Mouse (Mus musculus): ENCODE data around the gene Crkl. TPM values are rescaled to one million over a fixed set of nuclear protein-coding genes. Genes with fewer than 3 reads are reported as not detected.
"Not testable (repeated sequence)": the region's sequence is repeated elsewhere in the genome, so short reads cannot be mapped to it uniquely, and the experiment has no call there.

Gene Crkl
- total RNA-seq, 2 experiments from 2014 or later, result 30.9 to 31.0 TPM

DNA sequence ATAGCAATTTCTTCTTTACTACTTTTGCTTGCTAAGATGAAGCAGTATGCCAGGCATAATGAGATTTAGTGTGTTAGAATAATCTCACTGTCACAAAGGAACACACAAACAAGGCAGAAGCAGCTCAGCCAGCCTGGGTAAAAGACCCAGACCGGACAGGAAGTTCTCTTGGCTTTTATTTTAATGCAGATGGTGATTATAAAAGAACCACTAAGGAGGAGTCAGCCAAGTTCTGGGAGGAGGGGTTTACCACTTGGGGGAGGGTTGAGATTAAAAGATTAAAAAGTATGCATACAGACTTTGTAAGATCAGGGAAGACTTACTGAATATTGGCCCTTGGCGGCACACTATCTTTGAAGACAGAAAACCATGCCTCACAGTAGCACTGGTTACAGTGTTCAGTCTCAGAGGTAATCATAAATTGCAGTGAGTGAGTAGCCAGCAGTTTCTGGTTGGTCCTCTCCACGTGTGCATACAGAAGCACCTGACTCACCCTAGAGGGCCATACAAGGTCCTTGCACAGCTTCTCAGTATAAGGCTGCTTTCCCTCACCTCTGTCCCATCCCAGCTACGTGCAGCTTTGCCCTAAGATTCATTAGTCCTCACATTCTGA, 26.6 kb downstream of the Crkl start:
- intact Hi-C loops (cut with DNase I), result no loop called here
- no peak for DNase-seq (ENCODE audit: low spot score in 2 of 2)

DNA sequence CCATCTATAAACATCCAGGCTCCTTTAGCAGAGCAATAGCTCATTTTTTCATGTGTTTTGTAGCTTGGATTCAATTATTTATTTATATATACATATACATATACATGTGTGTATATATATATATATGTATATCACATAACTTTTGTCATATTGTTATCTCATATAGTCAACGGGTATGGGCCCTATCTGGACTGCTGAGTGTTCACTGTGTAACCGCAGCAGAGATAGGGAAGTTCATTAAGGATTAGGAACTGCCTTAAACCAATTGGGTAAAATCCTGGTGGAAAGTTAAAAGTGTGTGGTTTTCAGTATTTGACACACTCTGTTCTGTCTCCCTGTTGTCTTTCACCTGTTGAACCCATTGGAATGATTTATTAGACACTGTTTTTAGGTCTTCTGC, 29.7 kb downstream of the Crkl start:
- intact Hi-C loops (cut with DNase I), result no loop called here
- DNase-seq (ENCODE audit: low spot score in 2 of 2), result no peak

DNA sequence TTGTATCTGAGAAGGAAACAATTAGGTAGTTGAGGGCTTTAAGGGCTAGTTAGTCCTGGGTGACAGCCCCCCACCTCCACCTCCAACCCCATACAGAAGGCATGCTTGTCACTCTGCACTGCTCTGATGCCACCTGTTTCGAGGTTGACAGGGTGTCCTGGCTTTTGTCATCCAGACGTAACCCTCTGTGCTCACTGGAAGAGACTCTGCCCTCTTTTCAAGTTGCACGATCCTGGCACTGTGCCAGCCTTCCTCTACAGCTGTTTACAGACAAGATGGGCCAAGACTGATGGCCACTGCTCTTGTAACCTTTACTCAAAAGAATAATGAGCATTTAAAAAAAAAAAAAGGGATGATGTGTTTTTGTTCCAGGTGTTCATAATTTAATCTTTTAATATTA, 34.7 kb downstream of the Crkl start:
- intact Hi-C loops (cut with DNase I), result no loop called here
- DNase-seq (ENCODE audit: low spot score in 2 of 2), result no peak

DNA sequence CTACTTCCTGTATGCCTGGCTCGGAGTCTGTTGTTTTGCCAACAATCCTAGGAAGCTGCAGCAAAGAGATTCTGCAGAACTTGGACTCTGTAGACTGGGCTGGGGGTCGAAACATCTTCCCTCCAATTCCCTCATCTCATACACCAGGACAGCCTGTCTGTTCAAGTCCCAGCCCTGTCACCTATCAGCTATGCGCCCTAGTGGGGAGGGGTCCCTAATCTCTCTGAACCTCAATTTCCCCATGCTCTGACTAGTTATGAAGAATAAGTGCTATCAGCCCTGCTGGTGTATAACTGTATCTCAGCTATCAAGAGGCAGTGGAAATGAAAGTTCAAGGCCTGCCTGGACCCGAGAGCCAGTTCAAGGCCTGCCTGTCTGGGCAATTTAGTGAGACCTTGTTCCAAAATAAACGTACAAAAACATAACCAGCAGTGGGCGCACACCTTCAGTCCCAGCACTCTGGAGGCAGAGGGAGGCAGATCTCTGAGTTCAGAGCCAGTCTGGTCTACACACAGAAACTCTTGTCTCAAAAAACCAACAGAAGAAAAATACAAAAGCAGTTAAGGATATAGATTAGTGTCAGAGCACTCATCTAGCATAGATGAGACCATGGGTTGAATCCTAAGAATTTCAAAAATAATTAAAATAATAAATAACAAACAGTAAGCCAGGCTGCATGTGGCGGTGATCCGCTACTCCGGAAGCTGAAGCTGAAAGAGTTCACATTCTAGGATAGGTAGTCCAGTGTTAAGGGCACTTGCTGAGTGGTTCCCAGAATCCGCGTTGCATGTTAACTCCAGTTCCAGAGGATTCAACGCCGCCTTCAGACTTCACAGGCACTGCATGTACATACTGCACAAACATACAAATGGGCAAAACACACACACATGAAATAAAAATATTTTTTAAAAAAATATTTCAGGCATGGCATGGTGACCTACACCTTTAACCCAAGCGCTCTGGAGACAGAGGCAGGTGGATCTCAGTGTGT, 37.0 kb downstream of the Crkl start:
- peak in 1 of 2 experiments; percentile 53 for DNase-seq (ENCODE audit: low spot score in 2 of 2)
- intact Hi-C loops (cut with DNase I), result loop anchor here (2.0 kb wide), 1 partner anchor 20 kb away; the partner anchor contains the start of gene Lztr1

DNA sequence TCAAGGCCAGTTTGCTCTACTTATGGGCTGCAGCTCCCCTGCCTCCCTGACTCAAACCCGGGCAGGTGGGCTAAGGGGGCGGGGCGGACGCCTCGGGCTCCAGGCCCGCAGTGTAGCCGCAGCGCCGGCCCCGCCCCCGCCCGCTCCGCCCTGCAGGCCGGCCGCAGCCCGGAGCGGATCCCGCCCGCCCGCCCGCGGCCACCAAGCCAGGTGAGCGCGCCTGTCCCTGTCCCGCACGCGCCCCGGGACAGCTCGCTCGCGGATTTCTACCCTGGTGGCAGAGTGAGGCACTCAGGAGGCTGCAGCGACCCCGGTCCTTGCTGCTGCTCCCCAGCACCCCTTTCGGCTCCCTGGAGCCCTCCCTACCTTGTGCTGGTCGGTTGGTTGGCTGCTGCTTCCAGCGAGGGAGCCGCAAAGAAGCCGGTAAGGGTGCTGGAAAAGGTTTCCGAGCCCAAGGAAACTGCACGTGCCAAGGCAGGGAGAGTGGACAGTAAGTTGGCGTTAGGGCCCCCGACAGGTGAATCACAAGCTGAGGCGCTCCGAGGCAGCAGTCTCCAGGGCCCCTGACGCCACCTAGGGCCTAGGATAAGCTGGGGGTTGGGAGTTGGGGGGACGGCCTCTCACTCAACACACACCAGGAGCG, 37.8 kb downstream of the Crkl start, which contains the start of gene Aifm3:
TSS of gene Aifm3 (plus strand) at position 143 of the 643 bp plus-strand sequence.
- intact Hi-C loops (cut with DNase I), result loop anchor here (2.0 kb wide), 1 partner anchor 19 kb away; the partner anchor contains the start of gene Lztr1

DNA sequence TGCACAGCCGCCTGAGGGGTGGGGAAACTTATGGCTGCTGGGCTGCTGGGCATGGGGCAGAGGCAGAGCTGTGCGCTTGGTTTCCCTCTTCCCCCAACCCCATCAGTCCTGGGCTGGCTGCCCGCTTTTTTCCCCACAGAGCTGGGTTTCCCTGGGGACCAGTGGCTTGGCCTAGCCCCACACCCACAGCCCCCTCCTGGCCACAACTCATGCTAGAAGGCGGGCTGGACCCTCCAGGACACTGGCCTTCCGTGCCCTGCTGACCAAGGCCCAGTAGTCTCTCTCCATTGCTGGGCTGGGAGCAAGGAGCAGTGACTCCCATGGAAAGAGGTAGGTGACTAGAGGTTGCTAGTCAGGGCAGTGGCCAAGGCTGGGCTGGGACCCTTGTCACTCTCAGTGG, 39.4 kb downstream of the Crkl start:
- intact Hi-C loops (cut with DNase I), result no loop called here
- peak in 1 of 2 experiments; percentile 46 for DNase-seq (ENCODE audit: low spot score in 2 of 2)

More for the DNA sequence above, 37.8 kb downstream of the Crkl start, which contains the start of gene Aifm3:
- DNase-seq (ENCODE audit: low spot score in 2 of 2), result no peak

DNA sequence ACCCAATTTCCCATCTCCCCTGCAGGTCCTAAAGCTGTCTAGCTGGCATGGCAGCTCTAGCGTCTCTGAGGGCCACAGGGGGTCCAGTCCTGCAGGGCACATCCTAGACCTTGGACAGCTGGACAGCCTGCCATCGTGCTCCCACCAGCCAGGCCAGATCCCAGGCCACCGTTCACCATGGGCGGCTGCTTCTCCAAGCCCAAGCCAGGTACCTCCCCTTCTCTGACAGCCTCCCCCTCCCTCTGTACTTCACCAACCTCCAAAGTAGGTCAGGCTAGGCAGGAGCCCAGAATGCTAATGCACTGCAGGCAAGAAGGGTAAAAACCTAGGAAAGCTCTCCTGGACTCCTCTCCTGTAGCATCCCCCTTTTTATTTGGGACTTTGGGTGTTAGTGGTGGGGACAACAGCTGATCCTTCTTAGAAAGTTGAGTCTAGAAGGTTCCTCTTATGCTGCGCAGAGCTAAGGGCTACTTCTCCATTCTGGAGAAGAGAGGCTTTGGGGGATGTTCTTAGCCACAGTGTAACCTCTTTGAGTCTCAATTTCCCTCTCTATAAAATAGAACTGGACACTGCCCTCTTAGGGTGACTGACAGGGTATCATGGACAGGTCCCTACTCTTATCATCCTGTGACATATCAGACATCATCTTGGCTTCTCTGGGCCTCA, 40.2 kb downstream of the Crkl start:
- intact Hi-C loops (cut with DNase I), result no loop called here
- peak in 1 of 2 experiments; percentile 75 for DNase-seq (ENCODE audit: low spot score in 2 of 2)

DNA sequence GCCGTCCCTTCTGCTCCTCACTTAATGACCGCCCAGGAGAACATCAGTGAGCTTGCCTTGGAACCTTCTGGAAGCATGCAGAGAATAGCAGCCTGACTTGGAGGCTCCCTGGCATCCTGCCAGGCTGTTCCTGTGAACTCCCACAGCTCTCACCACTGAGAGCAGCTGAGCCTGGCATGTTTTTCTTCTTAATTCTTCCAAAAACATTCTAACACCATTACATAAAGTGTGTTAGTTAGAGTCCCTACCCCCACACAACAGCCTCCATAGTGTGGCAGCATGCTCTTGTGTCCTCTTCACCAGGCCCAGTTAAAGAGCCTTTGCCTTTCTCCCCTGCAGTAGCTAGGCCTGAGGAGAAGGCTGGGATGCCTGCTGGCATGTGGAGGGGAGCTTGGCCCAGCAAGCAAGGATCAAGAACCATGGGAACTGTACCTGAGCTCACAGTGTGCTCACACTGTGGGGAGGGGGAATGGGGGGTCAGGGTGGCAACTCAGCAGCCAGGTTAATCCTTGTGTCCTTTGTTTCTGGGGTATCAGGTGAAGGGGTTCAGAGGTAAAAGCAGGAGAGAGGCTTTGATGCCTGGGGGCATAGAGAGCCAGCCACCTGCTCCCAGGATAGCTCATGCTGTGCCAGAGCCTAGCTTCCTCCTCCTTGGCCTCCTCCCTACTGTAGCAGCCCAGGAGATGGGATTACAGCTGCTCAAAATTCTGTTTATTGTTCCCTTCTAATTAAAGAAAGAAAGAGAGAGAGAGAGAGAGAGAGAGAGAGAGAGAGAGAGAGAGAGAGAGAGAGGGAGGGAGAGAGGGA, 44.9 kb downstream of the Crkl start:
- peak; percentile 94 to 96 for DNase-seq (ENCODE audit: low spot score in 2 of 2)
- intact Hi-C loops (cut with DNase I), result no loop called here

DNA sequence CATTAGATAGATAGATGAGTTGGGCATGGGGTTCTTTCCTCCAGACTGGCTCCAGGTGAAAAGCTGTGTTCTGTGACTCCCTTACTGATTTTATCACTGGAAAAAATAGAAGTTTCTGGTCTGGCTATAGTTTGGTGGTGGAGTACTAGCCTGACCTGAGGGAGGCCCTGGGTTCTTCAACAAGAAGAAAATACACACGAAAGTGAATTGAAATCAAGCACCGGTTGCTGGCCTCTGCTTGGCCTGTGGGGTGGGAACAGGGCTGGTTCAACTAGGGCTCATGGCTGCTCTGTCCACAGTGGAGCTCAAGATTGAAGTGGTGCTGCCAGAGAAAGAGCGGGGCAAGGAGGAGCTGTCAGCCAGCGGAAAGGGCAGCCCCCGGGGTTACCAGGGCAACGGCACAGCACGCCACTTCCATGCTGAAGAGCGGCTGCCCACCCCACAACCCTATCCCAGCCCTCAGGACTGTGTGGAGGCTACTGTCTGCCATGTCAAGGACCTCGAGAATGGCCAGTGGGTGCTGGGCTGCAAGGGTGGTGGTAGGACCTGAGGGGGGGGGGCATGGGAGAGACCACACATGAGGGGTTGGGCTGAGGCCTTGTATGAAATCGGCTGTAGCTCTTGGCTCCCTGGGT, 47.6 kb downstream of the Crkl start:
- intact Hi-C loops (cut with DNase I), result no loop called here

DNA sequence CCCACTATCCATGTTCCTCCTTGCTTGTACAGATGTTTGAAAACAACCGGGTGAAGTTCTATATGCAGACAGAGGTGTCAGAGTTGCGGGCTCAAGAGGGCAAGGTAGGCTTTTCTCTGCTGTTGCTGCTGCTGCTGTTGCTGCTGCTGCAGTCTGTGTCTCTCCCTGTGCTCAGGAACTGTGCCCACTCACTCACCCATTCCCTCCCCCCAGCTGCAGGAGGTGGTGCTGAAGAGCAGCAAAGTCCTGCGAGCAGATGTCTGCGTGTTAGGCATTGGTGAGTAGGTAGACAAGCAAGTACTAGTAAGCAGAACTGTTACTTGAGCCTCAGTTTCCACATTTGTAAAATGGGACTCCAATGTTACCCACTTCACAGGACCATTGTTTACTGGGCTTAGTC, 50.9 kb downstream of the Crkl start:
- intact Hi-C loops (cut with DNase I), result no loop called here
- DNase-seq (ENCODE audit: low spot score in 2 of 2), result peak in 1 of 2 experiments; percentile 44

More for the DNA sequence above, 47.6 kb downstream of the Crkl start:
- DNase-seq (ENCODE audit: low spot score in 2 of 2), result no peak

DNA sequence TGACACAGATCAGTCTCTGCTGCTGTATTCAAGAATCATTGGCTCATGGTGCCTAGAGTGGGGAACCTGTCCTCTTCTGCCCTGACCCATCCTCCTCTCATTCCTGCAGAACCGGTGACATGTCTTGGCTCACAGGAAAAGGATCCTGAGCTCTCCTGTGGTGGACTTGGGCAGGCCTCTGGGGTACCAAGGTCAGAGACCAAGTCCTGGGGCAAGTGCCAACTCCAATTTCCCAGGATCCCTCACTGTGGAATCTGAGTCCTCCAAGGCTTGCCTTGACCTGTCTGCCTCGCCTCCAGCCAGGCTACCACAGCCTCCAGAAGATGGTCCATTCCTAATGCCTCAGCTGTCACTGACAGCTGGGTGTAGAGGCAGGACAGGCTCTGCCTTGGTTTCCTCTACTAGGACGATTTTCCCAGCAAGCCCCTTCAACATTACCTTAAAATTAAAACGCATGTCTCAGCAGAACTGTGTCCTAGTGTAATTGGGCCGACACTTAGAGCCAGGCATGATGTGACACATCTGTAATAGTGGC, 55.3 kb downstream of the Crkl start:
- DNase-seq (ENCODE audit: low spot score in 2 of 2), result no peak
- intact Hi-C loops (cut with DNase I), result no loop called here

DNA sequence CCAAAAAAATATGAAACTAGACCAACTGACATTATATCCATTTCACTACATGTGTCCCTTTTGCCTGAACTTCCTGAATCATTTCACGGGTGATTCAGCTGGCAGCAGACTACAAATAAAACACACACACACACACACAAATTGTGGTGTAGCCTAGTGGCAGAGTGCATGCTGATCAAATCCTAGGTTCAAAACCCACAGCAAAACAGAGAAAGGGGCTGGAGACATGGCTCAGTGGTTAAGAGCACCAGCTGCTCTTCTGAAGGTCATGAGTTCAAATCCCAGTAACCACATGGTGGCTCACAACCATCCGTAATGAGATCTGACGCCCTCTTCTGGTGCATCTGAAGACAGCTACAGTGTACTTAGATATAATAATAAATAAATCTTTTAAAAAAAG, 56.2 kb downstream of the Crkl start:
- intact Hi-C loops (cut with DNase I), result loop anchor here (2.0 kb wide), 1 partner anchor 19 kb away; the partner anchor contains the start of gene Aifm3
- DNase-seq (ENCODE audit: low spot score in 2 of 2), result not testable (repeated sequence)

DNA sequence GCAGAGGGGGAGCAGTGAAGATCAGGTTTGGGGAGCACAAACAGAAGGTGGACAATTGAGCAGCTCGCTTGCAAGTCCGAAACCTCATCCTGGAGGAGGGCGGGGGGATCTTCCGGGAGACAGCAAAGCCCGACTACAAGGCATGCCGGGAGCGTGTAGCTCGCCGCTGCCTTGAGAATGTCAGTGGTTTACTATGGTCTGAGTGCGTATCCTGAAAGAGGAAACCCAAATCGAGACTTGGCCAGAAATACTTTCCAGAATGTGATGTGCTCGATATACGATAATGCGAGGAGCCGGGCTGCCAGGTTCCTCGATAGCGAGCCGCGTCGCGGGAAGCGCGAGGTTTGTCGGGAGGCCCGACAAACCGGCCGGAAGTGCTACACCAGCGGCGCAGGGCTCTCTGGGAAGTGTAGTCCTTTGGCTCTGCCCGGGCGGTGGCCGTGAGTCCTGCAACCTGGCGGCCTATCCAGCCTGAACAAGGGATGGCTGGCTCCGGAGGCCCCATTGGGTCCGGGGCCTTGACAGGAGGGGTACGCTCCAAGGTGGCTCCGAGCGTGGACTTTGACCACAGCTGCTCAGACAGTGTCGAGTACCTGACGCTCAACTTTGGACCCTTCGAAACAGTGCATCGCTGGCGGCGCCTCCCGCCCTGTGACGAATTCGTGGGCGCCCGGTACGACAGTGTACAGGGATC, 56.9 kb downstream of the Crkl start, which contains the start of gene Lztr1:
TSS of gene Lztr1 (plus strand) at position 143 of the 694 bp plus-strand sequence.
- DNase-seq (ENCODE audit: low spot score in 2 of 2), result peak; percentile 93 to 95
- intact Hi-C loops (cut with DNase I), result loop anchor here (1.0 to 2.0 kb wide), 2 partner anchors 20 to 23 kb away; partner anchors contain the start of genes Aifm3 and Thap7

DNA sequence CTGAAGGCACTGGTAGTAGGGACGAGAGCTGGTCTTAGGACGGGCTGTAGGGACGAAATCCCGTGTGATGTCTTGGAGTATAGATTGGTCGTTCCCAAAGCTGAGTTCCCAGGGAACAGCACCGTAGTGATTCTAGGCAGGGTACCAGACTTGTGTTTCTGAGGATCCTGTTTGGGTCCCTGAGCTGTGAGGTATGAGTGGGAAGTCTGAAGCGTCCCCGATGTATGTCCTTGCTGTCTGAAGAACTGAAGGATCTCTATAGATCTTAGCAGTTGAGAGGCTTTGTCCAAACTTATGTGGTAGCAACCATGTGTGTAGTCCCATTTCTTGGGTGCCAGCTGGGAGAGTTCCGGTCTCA, 57.4 kb downstream of the Crkl start:
- DNase-seq (ENCODE audit: low spot score in 2 of 2), result no peak
- intact Hi-C loops (cut with DNase I), result loop anchor here (1.0 to 2.0 kb wide), 2 partner anchors 20 to 22 kb away; partner anchors contain the start of genes Aifm3 and Thap7

DNA sequence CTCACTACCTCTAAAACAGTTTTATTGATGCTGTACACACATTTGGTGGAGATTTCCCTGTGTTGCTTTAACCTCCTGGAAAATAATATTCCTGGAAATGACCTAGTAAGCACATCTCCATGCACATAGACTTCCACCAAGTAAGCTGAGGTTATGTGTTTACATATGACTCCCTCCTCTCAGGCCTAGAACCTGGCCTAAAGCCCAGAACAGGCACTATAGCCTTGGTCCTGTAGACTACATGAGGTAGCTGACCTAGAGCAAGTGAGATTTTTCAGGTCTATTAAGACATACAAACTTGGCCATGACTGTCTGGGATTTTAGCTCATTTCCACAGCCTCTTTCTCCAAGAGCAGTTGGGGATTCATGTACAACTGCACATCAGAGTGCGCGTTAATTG, 58.4 kb downstream of the Crkl start:
- DNase-seq (ENCODE audit: low spot score in 2 of 2), result no peak
- intact Hi-C loops (cut with DNase I), result no loop called here

DNA sequence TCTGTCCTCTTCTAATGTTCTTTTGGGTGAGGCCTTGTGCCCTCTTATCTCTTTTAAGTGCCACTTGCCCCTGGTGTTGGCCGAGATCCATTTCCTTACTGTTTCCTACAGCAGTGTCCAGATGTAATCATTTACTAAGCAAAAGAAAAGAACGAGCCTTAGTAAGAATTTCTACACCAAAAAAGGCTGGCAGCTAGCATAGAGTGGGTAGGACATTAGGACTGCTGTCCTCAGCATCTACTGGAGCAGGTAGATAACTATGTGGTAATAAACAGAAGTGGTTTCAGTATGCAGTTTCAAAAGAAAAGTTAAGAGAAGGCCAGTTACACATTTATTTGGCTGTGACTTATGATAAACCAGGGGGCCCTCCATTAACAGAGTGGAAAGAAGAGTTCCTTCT, 58.9 kb downstream of the Crkl start:
- intact Hi-C loops (cut with DNase I), result no loop called here

DNA sequence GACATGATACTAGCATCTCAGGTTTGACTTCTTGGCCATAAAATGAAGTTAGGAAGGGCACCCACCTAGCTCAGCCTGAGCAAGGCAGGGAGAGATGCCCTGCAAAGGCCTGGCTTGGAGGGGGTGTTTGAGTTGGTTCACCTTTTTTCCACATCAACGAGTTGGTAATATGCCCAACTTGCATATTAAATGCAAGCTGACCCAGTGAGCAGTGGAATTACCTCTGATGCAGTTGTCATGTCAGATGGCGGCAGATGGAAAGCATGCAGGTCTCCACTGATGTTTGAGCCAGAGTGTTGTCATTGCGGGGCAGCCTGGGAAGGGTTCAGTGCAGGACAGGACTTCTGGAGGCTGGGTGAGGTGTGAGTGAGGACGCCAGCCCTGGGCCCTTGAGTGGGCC, 59.6 kb downstream of the Crkl start:
- DNase-seq (ENCODE audit: low spot score in 2 of 2), result no peak
- intact Hi-C loops (cut with DNase I), result no loop called here

More for the DNA sequence above, 58.9 kb downstream of the Crkl start:
- DNase-seq (ENCODE audit: low spot score in 2 of 2), result no peak
